Mouse (Mus musculus) embryonic fibroblast, embryonic 13.5 days (primary cell): ENCODE measurements around the gene Aldh8a1.

Experiments used
- CTCF ChIP-seq: IDR thresholded peaks from 2 replicates; pipeline ENCODE4 v1.5.1; 2011; ENCODE audit warnings: mild to moderate bottlenecking, control low read depth, low read length, moderate library complexity, borderline replicate concordance; ENCODE audit not compliant: insufficient read depth
- POLR2A ChIP-seq: IDR thresholded peaks from 2 replicates; pipeline ENCODE4 v1.6.1; 2011; ENCODE audit warnings: low read depth, mild to moderate bottlenecking, control low read depth, low read length, moderate library complexity

DNA sequence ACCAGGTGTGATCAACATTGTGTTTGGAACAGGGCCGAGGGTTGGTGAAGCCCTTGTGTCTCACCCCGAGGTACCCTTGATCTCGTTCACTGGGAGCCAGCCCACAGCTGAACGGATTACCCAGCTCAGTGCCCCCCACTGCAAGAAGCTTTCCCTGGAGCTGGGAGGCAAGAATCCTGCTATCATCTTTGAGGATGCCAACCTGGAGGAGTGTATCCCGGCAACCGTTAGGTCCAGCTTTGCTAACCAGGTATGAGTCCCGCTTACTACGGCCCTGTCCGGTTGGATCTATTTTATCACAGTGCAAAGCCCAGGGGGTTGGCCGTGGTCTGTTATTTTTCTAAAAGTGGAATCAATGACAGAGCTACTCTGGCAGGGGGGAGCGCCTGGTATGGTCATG, 12.0 kb downstream of the Aldh8a1 start:
- TF ChIP-seq POLR2A (no peak), CTCF (no peak)
